Mouse (Mus musculus) fat pad, adult 2 months (tissue): Measurements from ENCODE around the gene Gm6337.
"Not testable (repeated sequence)": the region's sequence is repeated elsewhere in the genome, so short reads cannot be mapped to it uniquely, and the experiment has no call there.

Source experiments
- DNase-seq: peaks from one replicate; pipeline ENCODE4 v3.0.0-alpha.2; 2011; ENCODE audit warnings: low read depth, low spot score; ENCODE audit errors: extremely low read depth

Gene Gm6337

GRCm38 (mm10) chr14:6058167-6058566 lies at the start of gene Gm6337:
Gene Gm6337, minus strand, starts transcription at chr14:6058267.
- not testable (repeated sequence) for DNase-seq

GRCm38 (mm10) chr14:6107500-6107899 lies 49.4 kb upstream of the Gm6337 start:
- DNase-seq, result not testable (repeated sequence)

GRCm38 (mm10) chr14:6093842-6094241 lies 35.8 kb upstream of the Gm6337 start, which contains the start of gene Gm8206:
Gene Gm8206, minus strand, starts transcription at chr14:6093942.
- DNase-seq, result not testable (repeated sequence)
